Mouse (Mus musculus): ENCODE measurements around the gene Hcn2.

The Hcn2 gene

GRCm38 (mm10) chr10:79774486-79775279 lies 58.2 kb downstream of the Hcn2 start:
- DNase-seq (ENCODE audit: low spot score in 2 of 2) = no peak

GRCm38 (mm10) chr10:79777103-79777531 lies 60.7 kb downstream of the Hcn2 start, which contains the start of gene Fstl3:
TSS of gene Fstl3 (plus strand) at chr10:79777272.
- DNase-seq (ENCODE audit: low spot score in 2 of 2) = no peak

GRCm38 (mm10) chr10:79778006-79778405 lies 61.6 kb downstream of the Hcn2 start:
- no peak for DNase-seq (ENCODE audit: low spot score in 2 of 2)

GRCm38 (mm10) chr10:79779193-79779592 lies 62.8 kb downstream of the Hcn2 start:
- no peak for DNase-seq (ENCODE audit: low spot score in 2 of 2)

- DNase-seq (ENCODE audit: low spot score in 2 of 2) = peak; percentile 89 to 95
Observed at GRCm38 (mm10) chr10:79779784-79780663, 63.6 kb downstream of the Hcn2 start.

- peak; percentile 66 to 68 for DNase-seq (ENCODE audit: low spot score in 2 of 2)
Observed at GRCm38 (mm10) chr10:79780664-79781015, 64.2 kb downstream of the Hcn2 start.

- DNase-seq (ENCODE audit: low spot score in 2 of 2) = no peak
Observed at GRCm38 (mm10) chr10:79781139-79781538, 64.7 kb downstream of the Hcn2 start.

- peak; percentile 66 to 77 for DNase-seq (ENCODE audit: low spot score in 2 of 2)
Observed at GRCm38 (mm10) chr10:79781956-79782355, 65.5 kb downstream of the Hcn2 start.

GRCm38 (mm10) chr10:79783050-79783449 lies 66.6 kb downstream of the Hcn2 start:
- no peak for DNase-seq (ENCODE audit: low spot score in 2 of 2)

GRCm38 (mm10) chr10:79783920-79784800 lies 67.7 kb downstream of the Hcn2 start:
- peak in 1 of 2 experiments; percentile 73 for DNase-seq (ENCODE audit: low spot score in 2 of 2)

Data from thymus, postnatal 10 days (tissue).